Mouse (Mus musculus) cerebellum, adult 18-20 months (tissue): ENCODE results near the gene Olfr357.

Experiments used
- DNase-seq, 2 experiments: peaks; one replicate each; pipeline ENCODE4 v3.0.0; 2021

Gene Olfr357

GRCm38 (mm10) chr2:36993527-36993926, at the start of gene Olfr357:
Olfr357 (plus strand) TSS chr2:36993827.
- DNase-seq, result no peak

- peak; percentile 25 to 30 for DNase-seq
Measured at GRCm38 (mm10) chr2:36997030-36997429, 3.4 kb downstream of the Olfr357 start.

- no peak for DNase-seq
Measured at GRCm38 (mm10) chr2:37009235-37009634, 15.6 kb downstream of the Olfr357 start, which contains the start of gene Olfr358. Olfr358 (minus strand) TSS chr2:37009335.
